Mouse (Mus musculus) urinary bladder, adult 2 months (tissue): ENCODE data around the gene Chil6. TPM values are rescaled to one million over a fixed set of nuclear protein-coding genes. Genes with fewer than 3 reads are reported as not detected.

Source experiments
- DNase-seq: peaks from one replicate; pipeline ENCODE4 v3.0.0; 2022; ENCODE audit warnings: low spot score
- polyA plus RNA-seq: library from polyadenylated mRNA; depleted of rRNA; stranded (reverse); fragments of >200 nt; gene quantifications from 2 replicates; pipeline ENCODE4 v1.2.3, GENCODE M21; 2012; rRNA removed

The Chil6 gene
- polyA plus RNA-seq = 0.41 and 0.44 TPM in 2 replicates

DNA sequence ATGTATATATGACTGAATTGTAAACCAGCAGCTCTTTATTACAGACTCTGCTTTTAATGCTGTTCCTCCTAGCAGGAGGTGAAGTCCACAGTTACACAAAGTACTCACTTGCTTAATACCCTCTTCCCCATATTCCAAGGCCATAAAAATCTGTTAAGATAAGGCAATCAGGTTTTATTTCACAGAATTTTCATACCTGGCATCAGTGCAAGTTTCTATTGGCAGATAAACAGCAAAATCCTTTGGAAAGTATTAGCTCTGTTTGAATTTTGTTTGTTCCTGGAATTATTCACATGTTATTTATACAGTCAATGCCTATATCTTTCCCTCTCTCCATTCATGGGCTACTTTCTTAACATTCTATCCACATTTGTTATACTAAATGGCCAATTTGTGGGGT lies at the start of gene Chil6:
Gene Chil6, minus strand, starts transcription at position 101 of the 400 bp plus-strand sequence.
- DNase-seq = no peak

- DNase-seq = no peak
Measured at GRCm38 (mm10) chr3:106452616-106453015, 46.6 kb upstream of the Chil6 start.

- DNase-seq = no peak
Measured at GRCm38 (mm10) chr3:106449567-106449966, 43.6 kb upstream of the Chil6 start.

- DNase-seq = no peak
Measured at GRCm38 (mm10) chr3:106448995-106449394, 43.0 kb upstream of the Chil6 start.

DNA sequence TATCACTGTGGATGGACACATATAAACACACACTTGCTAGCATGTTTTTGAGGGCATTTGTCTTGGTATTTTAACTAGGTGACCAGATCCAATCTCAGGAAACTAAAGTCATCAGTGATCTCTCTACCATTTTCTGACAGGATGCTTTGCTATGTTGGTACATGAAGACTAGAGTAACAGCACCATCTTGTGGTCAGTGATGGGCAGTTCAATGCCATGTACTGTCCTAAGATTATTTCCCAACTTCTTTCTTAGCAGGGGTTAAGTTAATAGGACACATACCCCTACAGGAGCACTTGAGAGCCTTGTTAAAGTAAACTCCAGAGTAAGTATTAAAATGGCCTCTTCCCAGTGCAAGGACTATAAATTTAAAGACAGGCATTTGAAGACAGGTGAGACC lies 42.6 kb upstream of the Chil6 start:
- no peak for DNase-seq

Other genes starting within 250 kb of the Chil6 start
- 0.37 and 1.1 TPM in 2 replicates for gene Chil3, start 238.6 kb downstream of the Chil6 start, polyA plus RNA-seq
- gene Chil4, start 186.7 kb downstream of the Chil6 start, polyA plus RNA-seq = not detected in 2 replicates
- 41.1 and 51.2 TPM in 2 replicates for gene Dennd2d, start 76.2 kb upstream of the Chil6 start, polyA plus RNA-seq
- 107 and 133 TPM in 2 replicates for gene Dram2, start 141.6 kb upstream of the Chil6 start, polyA plus RNA-seq
- 53.4 and 58.5 TPM in 2 replicates for gene Cept1, start 141.6 kb upstream of the Chil6 start, polyA plus RNA-seq